Mouse (Mus musculus) myocyte (in vitro differentiated cells): ENCODE data around the gene Prkg1. TPM values are rescaled to one million over a fixed set of nuclear protein-coding genes. Genes with fewer than 3 reads are reported as not detected.
"Not testable (repeated sequence)": the region's sequence is repeated elsewhere in the genome, so short reads cannot be mapped to it uniquely, and the experiment has no call there.

ENCODE experiments used
- H3K27me3 ChIP-seq: one replicate; pipeline ENCODE4 v1.6.1; 2011; ENCODE audit not compliant: control insufficient read depth, insufficient read depth, insufficient read length
- H3K36me3 ChIP-seq: one replicate; pipeline ENCODE4 v1.6.1; 2011; ENCODE audit not compliant: control insufficient read depth, insufficient read depth
- H3K4me2 ChIP-seq: one replicate; pipeline ENCODE4 v1.6.1; 2011; ENCODE audit warnings: low read depth, control low read depth
- H3K4me3 ChIP-seq: one replicate; pipeline ENCODE4 v1.5.1; 2011; ENCODE audit warnings: mild to moderate bottlenecking, control low read depth, moderate library complexity
- H3K79me2 ChIP-seq: one replicate; pipeline ENCODE4 v1.6.1; 2011; ENCODE audit not compliant: control insufficient read depth, insufficient read depth
- H3ac ChIP-seq: one replicate; pipeline ENCODE4 v1.6.1; 2011; ENCODE audit not compliant: control insufficient read depth, insufficient read length
- CEBPB ChIP-seq: IDR thresholded peaks from 2 replicates; pipeline ENCODE4 v1.6.1; 2011; ENCODE audit warnings: mild to moderate bottlenecking, moderate library complexity; ENCODE audit not compliant: poor library complexity, insufficient read depth, severe bottlenecking
- E2F4 ChIP-seq: IDR thresholded peaks from one replicate; pipeline ENCODE4 v1.6.1; 2011; ENCODE audit warnings: mild to moderate bottlenecking, control low read depth, moderate library complexity; ENCODE audit not compliant: insufficient read depth
- MAX ChIP-seq: IDR thresholded peaks from one replicate; pipeline ENCODE4 v1.6.1; 2011; ENCODE audit warnings: low read depth, mild to moderate bottlenecking, control low read depth
- MYOD1 ChIP-seq, 3 experiments: IDR thresholded peaks; one replicate each; pipeline ENCODE4 v1.6.1; 2011; ENCODE audit warnings: control low read depth in 2 of 3, low read depth in 2 of 3, mild to moderate bottlenecking in 2 of 3, moderate library complexity in 1 of 3; ENCODE audit not compliant: insufficient read length in 2 of 3, control insufficient read depth in 1 of 3
- MYOG ChIP-seq, 3 experiments: IDR thresholded peaks; one replicate each; pipeline ENCODE4 v1.6.1; 2011; ENCODE audit warnings: control low read depth in 2 of 3, low read depth in 2 of 3, mild to moderate bottlenecking in 2 of 3; ENCODE audit not compliant: insufficient read length in 2 of 3, control insufficient read depth in 1 of 3, insufficient read depth in 1 of 3
- POLR2A ChIP-seq: IDR thresholded peaks from one replicate; pipeline ENCODE4 v1.6.1; 2011; ENCODE audit warnings: low read depth, mild to moderate bottlenecking, control low read depth, moderate library complexity; ENCODE audit not compliant: insufficient read length
- POLR2AphosphoS2 ChIP-seq: IDR thresholded peaks from one replicate; pipeline ENCODE4 v1.6.1; 2011; ENCODE audit warnings: low read depth, control low read depth; ENCODE audit not compliant: insufficient read length
- REST ChIP-seq: IDR thresholded peaks from one replicate; pipeline ENCODE4 v1.6.1; 2011; ENCODE audit warnings: mild to moderate bottlenecking, control low read depth, moderate library complexity; ENCODE audit not compliant: insufficient read depth, insufficient read length
- SRF ChIP-seq: IDR thresholded peaks from one replicate; pipeline ENCODE4 v1.6.1; 2011; ENCODE audit warnings: low read depth; ENCODE audit not compliant: control insufficient read depth, insufficient read length
- TCF12 ChIP-seq: IDR thresholded peaks from one replicate; pipeline ENCODE4 v1.6.1; 2011; ENCODE audit warnings: mild to moderate bottlenecking, control low read depth; ENCODE audit not compliant: poor library complexity, insufficient read depth, severe bottlenecking
- TCF3 ChIP-seq: IDR thresholded peaks from one replicate; pipeline ENCODE4 v1.6.1; 2011; ENCODE audit warnings: low read depth, control low read depth; ENCODE audit not compliant: insufficient read length
- USF1 ChIP-seq: IDR thresholded peaks from one replicate; pipeline ENCODE4 v1.6.1; 2011; ENCODE audit warnings: low read depth, mild to moderate bottlenecking, control low read depth, moderate library complexity
- polyA plus RNA-seq: library from polyadenylated mRNA; unstranded; fragments of >200 nt; fragmentation: generic; extraction: Trizol; gene quantifications from one replicate; pipeline ENCODE4 v1.2.1, GENCODE M21; 2012; ENCODE audit warnings: missing spikeins

Gene Prkg1
- polyA plus RNA-seq, 1 experiment, result 1.7 TPM

- H3K79me2 ChIP-seq, result no peaks in the 10 kb centered on the region
- H3K4me2 ChIP-seq, result no peak overlapping the region
- H3K36me3 ChIP-seq, result no peaks in the 10 kb centered on the region
- H3ac ChIP-seq, result no peak overlapping the region
- no peak for TF ChIP-seq USF1
- TF ChIP-seq MYOG (IDR thresholded peaks at IDR 0.05; ENCODE audit: control insufficient read depth in 1 of 3, insufficient read depth in 1 of 3, insufficient read length in 2 of 3, low read depth in 2 of 3), result no peak
- TF ChIP-seq POLR2AphosphoS2, result no peak
- no peaks in the 10 kb centered on the region for H3K27me3 ChIP-seq
- no peak overlapping the region for H3K4me3 ChIP-seq
Observed at GRCm38 (mm10) chr19:31361575-31361974, 403.3 kb downstream of the Prkg1 start.

GRCm38 (mm10) chr19:31361161-31361560 is 403.7 kb downstream of the Prkg1 start:
- no peaks in the 10 kb centered on the region for H3K27me3 ChIP-seq
- H3K79me2 ChIP-seq, result no peaks in the 10 kb centered on the region
- no peak overlapping the region for H3K4me3 ChIP-seq
- TF ChIP-seq CEBPB, result no peak
- H3ac ChIP-seq, result no peak overlapping the region
- no peaks in the 10 kb centered on the region for H3K36me3 ChIP-seq
- H3K4me2 ChIP-seq, result no peak overlapping the region

DNA sequence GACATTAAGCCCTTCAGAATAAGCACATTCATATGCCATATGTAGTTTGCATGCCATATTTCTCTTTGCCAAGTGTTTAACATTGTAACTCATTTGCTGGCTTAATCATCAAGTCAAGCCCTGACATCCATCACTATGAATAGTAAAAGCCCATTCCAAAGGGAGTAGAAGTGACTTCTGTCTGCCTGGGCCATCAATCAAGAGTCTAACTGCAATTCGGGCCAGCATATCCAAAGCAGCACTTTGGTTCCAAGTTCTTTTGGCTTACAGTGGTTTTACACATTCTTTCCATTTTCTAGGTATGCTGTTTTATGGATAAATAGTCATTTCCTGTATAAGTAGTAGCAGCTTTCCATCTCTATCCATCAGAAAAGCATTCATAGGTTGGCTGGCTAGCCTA is 409.9 kb downstream of the Prkg1 start:
- no peak overlapping the region for H3ac ChIP-seq
- H3K36me3 ChIP-seq, result no peaks in the 10 kb centered on the region
- H3K4me2 ChIP-seq, result no peak overlapping the region
- H3K27me3 ChIP-seq, result no peaks in the 10 kb centered on the region
- no peaks in the 10 kb centered on the region for H3K79me2 ChIP-seq
- no peak for TF ChIP-seq POLR2A
- no peak overlapping the region for H3K4me3 ChIP-seq

- H3K4me2 ChIP-seq, H3K36me3 ChIP-seq: not testable (repeated sequence)
Observed at GRCm38 (mm10) chr19:31352784-31353183, 412.0 kb downstream of the Prkg1 start.

GRCm38 (mm10) chr19:31351796-31352195 is 413.0 kb downstream of the Prkg1 start:
- TF ChIP-seq TCF12 (no peak), CEBPB (no peak), MYOD1 (IDR thresholded peaks at IDR 0.05; ENCODE audit: control insufficient read depth in 1 of 3, insufficient read length in 2 of 3, low read depth in 2 of 3) (no peak), REST (no peak), USF1 (no peak), SRF (no peak), E2F4 (no peak), MYOG (IDR thresholded peaks at IDR 0.05; ENCODE audit: control insufficient read depth in 1 of 3, insufficient read depth in 1 of 3, insufficient read length in 2 of 3, low read depth in 2 of 3) (no peak), POLR2AphosphoS2 (no peak), TCF3 (no peak), POLR2A (no peak), MAX (no peak)
- Histone ChIP-seq H3K36me3 (no peaks in the 10 kb centered on the region), H3ac (no peak overlapping the region), H3K4me2 (no peak overlapping the region), H3K4me3 (no peak overlapping the region), H3K79me2 (no peaks in the 10 kb centered on the region), H3K27me3 (no peaks in the 10 kb centered on the region)

More at GRCm38 (mm10) chr19:31352784-31353183, 412.0 kb downstream of the Prkg1 start:
- H3K27me3 ChIP-seq, H3K79me2 ChIP-seq, H3K4me3 ChIP-seq, H3ac ChIP-seq: not testable (repeated sequence)

DNA sequence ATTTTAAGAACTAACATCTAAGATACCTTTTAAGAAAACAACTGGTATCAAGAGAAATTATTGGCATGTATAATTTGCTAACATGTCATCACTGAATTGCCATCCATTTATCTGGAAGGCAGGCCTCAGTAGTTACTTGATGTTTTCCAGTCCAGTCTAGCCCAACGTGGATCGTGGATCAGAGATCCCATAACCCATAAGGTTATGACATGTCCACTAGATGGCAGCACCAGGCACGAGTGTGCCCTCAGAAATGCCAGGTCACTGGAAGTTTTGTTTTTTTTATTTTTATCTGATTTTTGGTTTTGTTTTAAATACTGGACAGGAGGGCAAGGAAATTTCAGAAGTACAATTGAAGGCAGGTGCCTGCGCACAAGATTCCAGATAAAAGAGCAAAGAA is 422.7 kb downstream of the Prkg1 start:
- no peak for TF ChIP-seq MYOG (IDR thresholded peaks at IDR 0.05; ENCODE audit: control insufficient read depth in 1 of 3, insufficient read depth in 1 of 3, insufficient read length in 2 of 3, low read depth in 2 of 3)
- no peak for TF ChIP-seq CEBPB
- no peak for TF ChIP-seq TCF12
- TF ChIP-seq REST, result no peak
- no peak for TF ChIP-seq E2F4
- TF ChIP-seq POLR2A, result no peak
- TF ChIP-seq SRF, result no peak
- TF ChIP-seq POLR2AphosphoS2, result no peak
- TF ChIP-seq USF1, result no peak
- no peak for TF ChIP-seq MYOD1 (IDR thresholded peaks at IDR 0.05; ENCODE audit: control insufficient read depth in 1 of 3, insufficient read length in 2 of 3, low read depth in 2 of 3)
- no peak for TF ChIP-seq TCF3
- TF ChIP-seq MAX, result no peak

More for the DNA sequence above, 422.7 kb downstream of the Prkg1 start:
- Histone ChIP-seq H3K27me3 (no peaks in the 10 kb centered on the region), H3K36me3 (no peaks in the 10 kb centered on the region), H3ac (no peak overlapping the region), H3K4me3 (no peak overlapping the region), H3K79me2 (no peaks in the 10 kb centered on the region), H3K4me2 (no peak overlapping the region)
